Mouse (Mus musculus): Measurements from ENCODE around the gene Nfib. TPM values are rescaled to one million over a fixed set of nuclear protein-coding genes. Genes with fewer than 3 reads are reported as not detected.
A peak's percentile ranks its signal among the peaks of the same experiment; 100 is the strongest.

Gene Nfib
- polyA plus RNA-seq, 1 experiment from 2014 or later, result 113 TPM

GRCm38 (mm10) chr4:82512743-82513425, 192.7 kb downstream of the Nfib start:
- Histone ChIP-seq H3K9ac (peak overlapping the region; percentile 50; the same call in 1 of the 2 replicates), H3K9me3 (no peaks in the 10 kb centered on the region), H3K27ac (peak overlapping the region; percentile 94), H3K4me3 (peak overlapping the region; percentile 41), H3K4me1 (peaks cover 39% of the 10 kb centered on the region), H3K4me2 (peak overlapping the region; percentile 78), H3K36me3 (no peaks in the 10 kb centered on the region), H3K27me3 (no peaks in the 10 kb centered on the region)
- under 1% methylated on average over 60 of the region's 63 CpGs for WGBS
- peak; percentile 98 for ATAC-seq (ENCODE audit: insufficient number of reproducible peaks, low FRiP score, low TSS enrichment, low read depth)

DNA sequence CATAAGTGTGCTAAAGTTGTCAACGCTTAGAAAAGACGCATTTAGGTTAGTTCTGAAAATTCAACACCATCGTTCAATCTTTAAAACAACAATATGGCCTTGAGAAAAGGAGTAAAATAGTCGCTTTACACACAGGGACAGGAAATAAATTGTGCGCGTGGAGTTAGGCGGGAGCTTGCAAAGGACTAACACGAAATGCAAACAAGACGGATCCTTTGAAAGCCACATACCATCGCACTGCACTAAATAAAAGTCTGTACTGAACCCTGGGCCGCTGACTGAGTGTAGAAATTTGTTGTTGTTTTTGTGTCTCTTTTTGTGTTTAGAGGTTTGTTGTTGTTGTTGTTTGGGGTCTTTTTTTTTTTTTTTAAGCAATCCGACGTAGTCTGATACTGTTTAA, 193.2 kb downstream of the Nfib start:
- peak overlapping the region; percentile 50; the same call in 1 of the 2 replicates for H3K9ac ChIP-seq
- peaks cover 45% of the 10 kb centered on the region for H3K4me1 ChIP-seq
- no peak for ATAC-seq (ENCODE audit: insufficient number of reproducible peaks, low FRiP score, low TSS enrichment, low read depth)
- H3K27ac ChIP-seq, result peak overlapping the region; percentile 94
- H3K27me3 ChIP-seq, result no peaks in the 10 kb centered on the region
- peak overlapping the region; percentile 41 for H3K4me3 ChIP-seq
- H3K4me2 ChIP-seq, result peak overlapping the region; percentile 78
- H3K36me3 ChIP-seq, result no peaks in the 10 kb centered on the region
- no peaks in the 10 kb centered on the region for H3K9me3 ChIP-seq
- 4% methylated on average over 13 of the region's 13 CpGs for WGBS

DNA sequence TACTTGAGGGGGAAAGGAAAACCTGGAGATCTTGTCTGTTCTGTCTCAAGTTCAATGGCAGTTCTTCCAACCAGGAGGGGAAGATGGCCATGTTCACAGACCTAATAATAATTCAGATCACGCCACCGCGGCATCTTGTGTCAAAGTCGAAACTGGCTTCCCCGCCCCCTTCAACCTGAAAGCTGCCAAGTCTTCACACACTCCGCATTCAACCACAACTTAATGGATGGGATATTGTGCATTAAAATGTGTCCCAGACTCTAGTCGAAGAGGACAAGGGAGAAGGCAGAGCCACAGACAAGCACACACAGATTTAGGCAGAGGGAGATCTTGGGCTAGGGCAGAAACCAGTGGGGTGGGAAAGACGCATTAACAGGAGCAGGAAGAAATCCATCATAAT, 194.0 kb downstream of the Nfib start:
- peak overlapping the region; percentile 94 for H3K27ac ChIP-seq
- H3K9ac ChIP-seq, result peak overlapping the region; percentile 26; the same call in 1 of the 2 replicates
- no peaks in the 10 kb centered on the region for H3K27me3 ChIP-seq
- no peak for ATAC-seq (ENCODE audit: insufficient number of reproducible peaks, low FRiP score, low TSS enrichment, low read depth)
- no peaks in the 10 kb centered on the region for H3K9me3 ChIP-seq
- H3K36me3 ChIP-seq, result no peaks in the 10 kb centered on the region
- H3K4me2 ChIP-seq, result peak overlapping the region; percentile 78
- WGBS, result 1% methylated on average over 8 of the region's 8 CpGs
- peaks cover 47% of the 10 kb centered on the region for H3K4me1 ChIP-seq
- H3K4me3 ChIP-seq, result peak overlapping the region; percentile 41

GRCm38 (mm10) chr4:82511001-82511513, 194.5 kb downstream of the Nfib start:
- WGBS, result 6% methylated on average over 16 of the region's 16 CpGs
- Histone ChIP-seq H3K27me3 (no peaks in the 10 kb centered on the region), H3K36me3 (no peaks in the 10 kb centered on the region), H3K4me1 (peaks cover 47% of the 10 kb centered on the region), H3K9ac (no peak overlapping the region; the same call in 1 of the 2 replicates), H3K27ac (peak overlapping the region; percentile 94), H3K9me3 (no peaks in the 10 kb centered on the region), H3K4me3 (peak overlapping the region; percentile 41), H3K4me2 (peak overlapping the region; percentile 78)
- no peak for ATAC-seq (ENCODE audit: insufficient number of reproducible peaks, low FRiP score, low TSS enrichment, low read depth)

- no peak overlapping the region for H3K9ac ChIP-seq
- peak overlapping the region; percentile 100 for H3K27ac ChIP-seq
- WGBS, result 18% methylated on average over 4 of the region's 4 CpGs
- no peaks in the 10 kb centered on the region for H3K36me3 ChIP-seq
- H3K4me2 ChIP-seq, result peak overlapping the region; percentile 33
- H3K4me3 ChIP-seq, result peak overlapping the region; percentile 93
- peaks cover 47% of the 10 kb centered on the region for H3K4me1 ChIP-seq
- H3K27me3 ChIP-seq, result no peaks in the 10 kb centered on the region
- no peak for ATAC-seq (ENCODE audit: insufficient number of reproducible peaks, low FRiP score, low TSS enrichment, low read depth)
- H3K9me3 ChIP-seq, result no peaks in the 10 kb centered on the region
Measured at GRCm38 (mm10) chr4:82509771-82510170, 195.8 kb downstream of the Nfib start.

DNA sequence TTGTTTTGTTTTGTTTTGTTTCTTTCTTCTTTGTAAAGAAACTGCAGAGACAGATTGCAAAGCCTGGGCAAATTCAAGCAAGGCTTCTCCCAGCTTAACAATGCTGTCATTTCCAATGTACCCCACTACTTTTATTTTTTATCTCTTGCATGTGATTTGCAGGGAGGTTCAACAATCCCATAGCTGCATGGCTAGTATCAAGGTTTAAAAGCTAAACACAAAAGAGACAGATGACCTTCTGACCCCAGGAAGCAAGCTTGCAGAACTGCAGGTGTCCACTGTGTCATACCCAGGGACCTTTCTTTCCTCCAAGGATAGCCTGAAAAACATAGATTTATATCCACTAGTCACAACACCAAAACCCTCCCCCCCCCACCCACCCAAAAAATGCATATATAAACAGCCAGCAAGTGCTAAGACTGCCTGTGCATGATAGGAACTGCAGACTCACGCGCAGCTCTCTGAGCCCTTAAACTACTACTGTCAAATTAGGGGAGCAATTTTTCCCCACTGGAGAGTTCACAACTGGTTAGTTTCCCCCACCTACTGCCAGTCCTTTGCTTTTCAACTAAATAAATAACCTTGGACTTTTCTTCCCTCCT, 196.3 kb downstream of the Nfib start:
- no peaks in the 10 kb centered on the region for H3K27me3 ChIP-seq
- H3K4me2 ChIP-seq, result peak overlapping the region; percentile 33
- ATAC-seq (ENCODE audit: insufficient number of reproducible peaks, low FRiP score, low TSS enrichment, low read depth), result no peak
- H3K4me1 ChIP-seq, result peaks cover 47% of the 10 kb centered on the region
- peak overlapping the region; percentile 93 for H3K4me3 ChIP-seq
- H3K36me3 ChIP-seq, result no peaks in the 10 kb centered on the region
- no peaks in the 10 kb centered on the region for H3K9me3 ChIP-seq
- peak overlapping the region; percentile 100 for H3K27ac ChIP-seq
- WGBS, result 32% methylated on average over 2 of the region's 2 CpGs
- no peak overlapping the region for H3K9ac ChIP-seq

- no peak for ATAC-seq (ENCODE audit: insufficient number of reproducible peaks, low FRiP score, low TSS enrichment, low read depth)
- Histone ChIP-seq H3K9me3 (no peaks in the 10 kb centered on the region), H3K27me3 (no peaks in the 10 kb centered on the region), H3K36me3 (no peaks in the 10 kb centered on the region), H3K27ac (peak overlapping the region; percentile 100), H3K9ac (peak overlapping the region; percentile 20; the same call in 1 of the 2 replicates), H3K4me3 (peak overlapping the region; percentile 93), H3K4me1 (peaks cover 47% of the 10 kb centered on the region), H3K4me2 (peak overlapping the region; percentile 87)
- 23% methylated on average over 7 of the region's 7 CpGs for WGBS
Measured at GRCm38 (mm10) chr4:82508281-82508687, 197.3 kb downstream of the Nfib start.

DNA sequence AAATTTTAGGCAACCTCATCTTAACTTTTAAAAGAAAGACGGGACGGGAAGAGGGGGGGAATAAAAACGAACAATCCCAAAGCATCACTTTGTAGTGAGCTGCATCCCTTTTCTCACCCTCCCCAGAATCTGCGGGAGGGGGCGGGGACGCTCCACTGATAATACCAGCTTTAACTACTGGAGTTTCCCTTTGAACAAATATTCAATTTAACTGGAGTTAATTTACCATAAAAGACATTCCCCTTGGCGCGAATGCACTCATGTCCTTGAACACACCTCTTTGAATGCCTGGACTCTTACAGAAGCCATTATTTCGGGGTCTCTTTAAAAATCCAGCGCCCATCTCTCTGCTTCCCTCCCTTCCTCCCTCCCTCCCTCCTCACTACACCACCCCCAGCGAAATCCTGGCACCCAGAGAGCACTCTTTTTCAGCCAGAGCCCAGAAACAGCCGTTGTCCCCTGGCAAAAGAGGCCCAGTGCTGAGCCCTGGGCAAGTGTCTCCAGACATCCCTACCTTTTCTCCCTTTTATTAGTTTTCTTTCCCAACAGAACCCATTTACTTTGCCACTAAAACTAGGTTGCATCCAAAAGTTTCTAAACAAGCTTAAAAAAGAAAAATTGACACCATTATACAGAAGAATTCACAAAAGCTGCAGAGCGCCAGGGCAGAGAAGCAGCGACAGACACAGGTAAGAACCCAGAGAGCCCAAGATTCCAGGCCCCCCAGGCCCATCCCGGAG, 197.8 kb downstream of the Nfib start:
- Histone ChIP-seq H3K9ac (peak overlapping the region; percentile 20; the same call in 1 of the 2 replicates), H3K36me3 (no peaks in the 10 kb centered on the region), H3K27me3 (no peaks in the 10 kb centered on the region), H3K27ac (peak overlapping the region; percentile 100), H3K4me3 (peak overlapping the region; percentile 93), H3K4me2 (peak overlapping the region; percentile 87), H3K4me1 (peaks cover 47% of the 10 kb centered on the region), H3K9me3 (no peaks in the 10 kb centered on the region)
- WGBS, result 8% methylated on average over 15 of the region's 15 CpGs
- no peak for ATAC-seq (ENCODE audit: insufficient number of reproducible peaks, low FRiP score, low TSS enrichment, low read depth)

GRCm38 (mm10) chr4:82506731-82507331, 198.7 kb downstream of the Nfib start:
- no peaks in the 10 kb centered on the region for H3K27me3 ChIP-seq
- peak; percentile 71 for ATAC-seq (ENCODE audit: insufficient number of reproducible peaks, low FRiP score, low TSS enrichment, low read depth)
- H3K9ac ChIP-seq, result peak overlapping the region; percentile 100
- peak overlapping the region; percentile 87 for H3K4me2 ChIP-seq
- no peaks in the 10 kb centered on the region for H3K9me3 ChIP-seq
- H3K4me3 ChIP-seq, result peak overlapping the region; percentile 93
- no peaks in the 10 kb centered on the region for H3K36me3 ChIP-seq
- H3K27ac ChIP-seq, result peak overlapping the region; percentile 100
- peaks cover 42% of the 10 kb centered on the region for H3K4me1 ChIP-seq
- WGBS, result under 1% methylated on average over 29 of the region's 30 CpGs

- H3K4me2 ChIP-seq, result peak overlapping the region; percentile 87
- under 1% methylated on average over 54 of the region's 81 CpGs for WGBS
Measured at GRCm38 (mm10) chr4:82506081-82506730, 199.3 kb downstream of the Nfib start.

More at GRCm38 (mm10) chr4:82506081-82506730, 199.3 kb downstream of the Nfib start:
- Histone ChIP-seq H3K27me3 (no peaks in the 10 kb centered on the region), H3K36me3 (no peaks in the 10 kb centered on the region), H3K9me3 (no peaks in the 10 kb centered on the region), H3K9ac (peak overlapping the region; percentile 100), H3K4me1 (peaks cover 37% of the 10 kb centered on the region), H3K4me3 (peak overlapping the region; percentile 93), H3K27ac (peak overlapping the region; percentile 100)
- peak; percentile 78 for ATAC-seq (ENCODE audit: insufficient number of reproducible peaks, low FRiP score, low TSS enrichment, low read depth)

All from limb, embryonic 15.5 days (tissue).